Mouse (Mus musculus) heart, embryonic 12.5 days (tissue): ENCODE measurements at regions not wholly inside any gene's neighbourhood (a gene's known extent, or its start where the extent isn't known, plus 50 kb on each side); places are given as distances from the start of the nearest gene placed in this dataset.
"Not testable (repeated sequence)": the region's sequence is repeated elsewhere in the genome, so short reads cannot be mapped to it uniquely, and the experiment has no call there.

ENCODE experiments used
- ATAC-seq: fragments of 200-750 bp; cut with Nextera tagmentation; 2 replicates; pipeline ENCODE4 v1.8.0; 2017; ENCODE audit warnings: moderate TSS enrichment, moderate library complexity; ENCODE audit not compliant: insufficient number of reproducible peaks, low FRiP score
- H3K27ac ChIP-seq: fragments of 300-500 bp; sonication (generic); 2 replicates; pipeline ENCODE4 v1.5.1; 2016; ENCODE audit warnings: mild to moderate bottlenecking, moderate library complexity; ENCODE audit not compliant: poor library complexity, severe bottlenecking
- H3K27me3 ChIP-seq: fragments of 300-500 bp; sonication (generic); replicated peaks from 2 replicates; pipeline ENCODE4 v1.6.1; 2016; ENCODE audit warnings: mild to moderate bottlenecking, moderate library complexity
- H3K36me3 ChIP-seq: fragments of 300-500 bp; sonication (generic); 2 replicates; pipeline ENCODE4 v1.6.1; 2016; ENCODE audit warnings: mild to moderate bottlenecking, moderate library complexity
- H3K4me1 ChIP-seq: fragments of 300-500 bp; sonication (generic); replicated peaks from 2 replicates; pipeline ENCODE4 v1.6.1; 2016; ENCODE audit warnings: mild to moderate bottlenecking
- H3K4me2 ChIP-seq: fragments of 300-500 bp; sonication (generic); 2 replicates; pipeline ENCODE4 v1.6.1; 2016; ENCODE audit warnings: mild to moderate bottlenecking, moderate library complexity
- H3K4me3 ChIP-seq: fragments of 300-500 bp; sonication (generic); 2 replicates; pipeline ENCODE4 v1.5.1; 2016; ENCODE audit warnings: mild to moderate bottlenecking
- H3K9ac ChIP-seq: fragments of 300-500 bp; sonication (generic); 2 replicates; pipeline ENCODE4 v1.6.1; 2016; ENCODE audit warnings: mild to moderate bottlenecking, moderate library complexity
- H3K9me3 ChIP-seq: fragments of 300-500 bp; sonication (generic); replicated peaks from 2 replicates; pipeline ENCODE4 v1.6.1; 2016; ENCODE audit warnings: mild to moderate bottlenecking, moderate library complexity
- WGBS: fragments of 180-500 bp; shearing (Covaris S2); methylation state at CpG from one replicate; pipeline ENCODE4 v1.1.7; 2016; 5-methylcytosine and 5-hydroxymethylcytosine counted together

DNA sequence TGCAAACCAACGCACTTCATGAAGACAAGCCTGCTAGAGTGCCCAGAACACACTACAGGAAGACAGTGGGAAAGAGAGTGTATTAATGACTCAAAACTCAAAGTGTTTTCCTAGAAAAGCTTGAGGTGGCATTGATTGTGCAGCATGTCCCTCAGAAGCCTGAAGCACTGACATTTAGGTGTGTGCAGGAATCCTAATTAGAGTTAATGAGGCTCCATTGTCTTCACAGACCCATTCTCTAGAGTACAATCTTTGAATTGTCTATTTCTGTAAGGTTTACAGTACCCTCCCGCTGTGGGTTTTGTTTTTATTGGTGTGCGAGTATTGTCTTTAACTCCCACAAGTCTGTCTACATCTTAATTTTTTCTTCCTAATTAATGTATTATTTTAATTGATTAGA lies 610.1 kb upstream of the Chrm3 start:
- Histone ChIP-seq H3K36me3 (no peaks in the 10 kb centered on the region), H3K27ac (no peak overlapping the region), H3K27me3 (no peaks in the 10 kb centered on the region), H3K4me3 (no peak overlapping the region), H3K4me1 (no peaks in the 10 kb centered on the region), H3K9ac (no peak overlapping the region), H3K9me3 (no peaks in the 10 kb centered on the region), H3K4me2 (no peak overlapping the region)
- 81% methylated on average over 3 of the region's 3 CpGs for WGBS
- no peak for ATAC-seq

GRCm38 (mm10) chr13:10952923-10953322 lies 592.3 kb upstream of the Chrm3 start:
- Histone ChIP-seq H3K36me3 (no peaks in the 10 kb centered on the region), H3K4me3 (no peak overlapping the region), H3K27ac (no peak overlapping the region), H3K9ac (no peak overlapping the region), H3K9me3 (no peaks in the 10 kb centered on the region), H3K27me3 (no peaks in the 10 kb centered on the region), H3K4me1 (no peaks in the 10 kb centered on the region), H3K4me2 (no peak overlapping the region)
- ATAC-seq = no peak
- 88% methylated on average over 3 of the region's 3 CpGs for WGBS

DNA sequence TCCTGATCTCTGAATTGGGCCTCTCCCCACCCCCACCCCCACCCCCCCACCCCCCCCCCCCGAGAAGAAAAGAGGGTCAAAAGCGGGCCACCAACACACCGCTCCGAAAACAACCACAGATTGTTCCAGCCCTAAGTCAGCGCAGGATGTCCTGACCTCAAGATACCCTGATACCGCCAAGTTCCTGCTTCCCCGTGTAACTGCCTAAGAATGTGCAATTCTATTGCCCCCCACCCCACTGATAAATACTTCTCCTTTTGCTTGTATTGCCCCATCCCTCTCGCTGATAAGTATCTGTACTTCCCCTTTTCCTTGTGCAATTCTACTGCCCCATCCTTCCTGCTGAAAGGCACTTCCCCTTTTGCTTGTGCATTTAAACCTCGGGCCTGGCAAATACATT lies 590.0 kb upstream of the Chrm3 start:
- not testable (repeated sequence) for ATAC-seq, H3K36me3 ChIP-seq, H3K4me2 ChIP-seq, H3K9ac ChIP-seq, H3K27me3 ChIP-seq, H3K9me3 ChIP-seq, H3K4me3 ChIP-seq, H3K27ac ChIP-seq, H3K4me1 ChIP-seq
- 71% methylated on average over 9 of the region's 9 CpGs for WGBS

GRCm38 (mm10) chr13:10947398-10947797 lies 586.8 kb upstream of the Chrm3 start:
- Histone ChIP-seq H3K4me2 (no peak overlapping the region), H3K27me3 (no peaks in the 10 kb centered on the region), H3K4me3 (no peak overlapping the region), H3K36me3 (no peaks in the 10 kb centered on the region), H3K27ac (no peak overlapping the region), H3K9me3 (no peaks in the 10 kb centered on the region), H3K9ac (no peak overlapping the region), H3K4me1 (no peaks in the 10 kb centered on the region)
- WGBS = 62% methylated on average over 2 of the region's 2 CpGs
- ATAC-seq = no peak

GRCm38 (mm10) chr13:10943877-10944276 lies 583.2 kb upstream of the Chrm3 start:
- Histone ChIP-seq H3K4me1 (no peaks in the 10 kb centered on the region), H3K9ac (no peak overlapping the region), H3K36me3 (no peaks in the 10 kb centered on the region), H3K4me2 (no peak overlapping the region), H3K4me3 (no peak overlapping the region), H3K9me3 (no peaks in the 10 kb centered on the region), H3K27ac (no peak overlapping the region), H3K27me3 (no peaks in the 10 kb centered on the region)
- 66% methylated on average over 4 of the region's 4 CpGs for WGBS
- ATAC-seq = no peak

- no peak for ATAC-seq
- no peak overlapping the region for H3K9ac ChIP-seq
- H3K4me2 ChIP-seq = no peak overlapping the region
- no peak overlapping the region for H3K27ac ChIP-seq
- H3K36me3 ChIP-seq = no peaks in the 10 kb centered on the region
- H3K27me3 ChIP-seq = no peaks in the 10 kb centered on the region
- H3K9me3 ChIP-seq = no peaks in the 10 kb centered on the region
- no peak overlapping the region for H3K4me3 ChIP-seq
- 44% methylated on average over 4 of the region's 4 CpGs for WGBS
- H3K4me1 ChIP-seq = no peaks in the 10 kb centered on the region
Observed at GRCm38 (mm10) chr13:10942031-10942655, 581.5 kb upstream of the Chrm3 start.

DNA sequence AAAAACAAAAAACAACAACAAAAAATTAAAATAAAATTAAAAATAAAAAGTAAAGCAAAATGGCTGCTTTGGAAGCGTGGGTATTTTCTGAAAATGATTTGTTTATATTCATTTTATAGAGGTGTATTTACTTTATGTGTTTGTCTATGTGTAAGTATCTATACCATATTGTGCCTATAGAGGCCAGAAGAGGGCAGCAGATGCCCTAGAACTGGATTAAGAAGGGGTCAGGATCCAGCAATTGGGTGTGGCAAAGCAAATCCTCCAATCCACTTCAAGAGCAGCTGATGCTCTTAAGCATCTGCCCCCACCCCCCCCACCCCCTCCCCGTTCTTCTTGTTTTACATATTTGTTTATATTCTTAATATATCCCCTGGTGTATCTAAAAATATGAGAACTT lies 577.6 kb upstream of the Chrm3 start:
- Histone ChIP-seq H3K4me2 (no peak overlapping the region), H3K27me3 (no peaks in the 10 kb centered on the region), H3K4me3 (no peak overlapping the region), H3K9ac (no peak overlapping the region), H3K36me3 (no peaks in the 10 kb centered on the region), H3K9me3 (no peaks in the 10 kb centered on the region), H3K4me1 (no peaks in the 10 kb centered on the region), H3K27ac (no peak overlapping the region)
- no peak for ATAC-seq
- 79% methylated on average over 2 of the region's 2 CpGs for WGBS

DNA sequence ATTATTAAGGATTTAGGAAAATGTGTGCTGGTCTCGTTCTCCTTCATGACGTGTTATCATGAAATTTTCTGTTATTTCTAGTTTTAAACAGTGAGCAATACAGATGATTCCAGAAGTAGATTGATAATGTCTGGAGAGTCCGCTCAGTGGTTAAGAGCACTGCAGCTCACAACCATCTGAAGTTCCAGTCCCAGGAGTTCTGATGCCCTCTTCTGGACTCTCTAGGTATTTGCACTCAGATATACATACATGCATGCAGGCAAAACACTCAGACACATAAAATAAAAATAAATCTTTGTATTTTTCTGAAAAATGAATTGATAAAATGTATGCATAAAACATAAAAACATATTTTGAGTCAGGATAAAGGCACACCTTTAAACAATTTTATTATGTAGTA lies 570.1 kb upstream of the Chrm3 start:
- Histone ChIP-seq H3K27me3 (no peaks in the 10 kb centered on the region), H3K9me3 (0 out of 2 replicates have a peak, but pooled peaks cover 5% of the 10 kb centered on the region), H3K4me1 (no peaks in the 10 kb centered on the region), H3K4me2 (no peak overlapping the region), H3K27ac (no peak overlapping the region), H3K36me3 (no peaks in the 10 kb centered on the region), H3K9ac (no peak overlapping the region), H3K4me3 (no peak overlapping the region)
- ATAC-seq = no peak
- 88% methylated on average over 3 of the region's 3 CpGs for WGBS

DNA sequence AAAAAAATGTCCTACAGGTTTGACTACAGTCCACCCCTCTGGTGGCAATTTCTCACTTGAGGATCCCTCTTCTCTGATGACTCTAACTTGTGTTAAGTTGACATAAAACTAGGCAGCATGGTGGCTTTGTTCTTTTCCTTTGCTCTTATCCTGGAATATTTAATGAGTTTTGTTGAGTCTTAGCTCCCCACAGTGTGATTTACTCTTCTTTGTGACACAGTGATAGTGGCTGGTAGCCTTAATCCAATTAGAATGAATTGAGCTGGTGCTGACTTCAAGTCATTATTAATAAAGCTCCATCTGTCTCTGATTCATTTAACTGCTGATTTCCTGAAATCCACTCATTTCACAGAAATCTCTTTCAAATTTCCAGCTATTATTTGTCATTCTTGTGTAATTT lies 553.7 kb upstream of the Chrm3 start:
- Histone ChIP-seq H3K27ac (no peak overlapping the region), H3K27me3 (no peaks in the 10 kb centered on the region), H3K9ac (no peak overlapping the region), H3K36me3 (no peaks in the 10 kb centered on the region), H3K9me3 (no peaks in the 10 kb centered on the region), H3K4me3 (no peak overlapping the region), H3K4me2 (no peak overlapping the region), H3K4me1 (no peaks in the 10 kb centered on the region)
- no peak for ATAC-seq

GRCm38 (mm10) chr13:10909122-10909751 lies 548.6 kb upstream of the Chrm3 start:
- H3K27ac ChIP-seq = no peak overlapping the region

GRCm38 (mm10) chr13:10867864-10868263 lies 507.2 kb upstream of the Chrm3 start:
- 63% methylated on average over 2 of the region's 2 CpGs for WGBS
- no peak overlapping the region for H3K4me2 ChIP-seq
- H3K9me3 ChIP-seq = 0 out of 2 replicates have a peak, but pooled peaks cover 9% of the 10 kb centered on the region
- no peak for ATAC-seq
- H3K36me3 ChIP-seq = no peaks in the 10 kb centered on the region
- no peaks in the 10 kb centered on the region for H3K27me3 ChIP-seq
- no peak overlapping the region for H3K9ac ChIP-seq
- H3K4me1 ChIP-seq = no peaks in the 10 kb centered on the region
- no peak overlapping the region for H3K27ac ChIP-seq
- H3K4me3 ChIP-seq = no peak overlapping the region

More at GRCm38 (mm10) chr13:10909122-10909751, 548.6 kb upstream of the Chrm3 start:
- no peak overlapping the region for H3K4me2 ChIP-seq
- no peak overlapping the region for H3K9ac ChIP-seq
- H3K4me3 ChIP-seq = no peak overlapping the region
- H3K36me3 ChIP-seq = no peaks in the 10 kb centered on the region
- H3K27me3 ChIP-seq = no peaks in the 10 kb centered on the region
- ATAC-seq = no peak
- H3K4me1 ChIP-seq = no peaks in the 10 kb centered on the region
- no peaks in the 10 kb centered on the region for H3K9me3 ChIP-seq
- 33% methylated on average over 2 of the region's 2 CpGs for WGBS
